Mouse (Mus musculus): ENCODE results near the gene Pih1d1. TPM values are rescaled to one million over a fixed set of nuclear protein-coding genes. Genes with fewer than 3 reads are reported as not detected.

Gene Pih1d1
- total and polyA plus RNA-seq, 3 experiments, result 37.4 to 69.3 (median 50.3) TPM

DNA sequence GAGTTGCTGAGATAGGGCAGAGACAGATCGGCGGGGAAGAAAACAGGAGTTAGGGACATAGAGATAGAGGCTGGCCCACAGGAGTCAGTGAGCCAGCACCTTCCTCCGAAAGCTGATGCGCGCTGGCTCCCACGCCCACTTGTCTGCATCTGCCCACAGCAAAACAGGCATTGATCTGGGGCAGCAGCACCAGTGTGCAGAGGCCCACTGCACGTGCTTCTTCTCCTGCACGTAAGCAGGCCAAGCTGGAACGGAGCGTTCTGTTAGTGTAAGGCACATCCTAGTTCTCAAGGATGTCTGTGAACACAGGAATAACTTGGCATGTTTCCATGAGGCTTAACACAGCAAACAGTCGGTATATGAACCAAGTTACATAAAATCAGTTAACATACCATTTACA is 44.9 kb downstream of the Pih1d1 start:
- Histone ChIP-seq H3K9me3 (replicated peaks; ENCODE audit: low read length) (no peaks in the 10 kb centered on the region), H3K4me2 (ENCODE audit: insufficient read depth, low read depth, poor library complexity, severe bottlenecking) (no peak overlapping the region), H3K27ac (ENCODE audit: insufficient read depth, low read depth) (no peak overlapping the region), H3K79me2 (replicated peaks; ENCODE audit: control insufficient read depth, extremely low read depth, insufficient read depth, poor library complexity, severe bottlenecking) (no peaks in the 10 kb centered on the region), H3K4me3 (replicated peaks in 1 of 3; ENCODE audit: low read depth in 2 of 3, low read length in 2 of 3, poor library complexity in 1 of 3) (no peak overlapping the region), H3K27me3 (replicated peaks) (peaks cover 61% of the 10 kb centered on the region), H3K9ac (ENCODE audit: insufficient read depth, low read depth) (no peak overlapping the region), H3K36me3 (replicated peaks in 1 of 2; ENCODE audit: control insufficient read depth in 1 of 2, insufficient read depth in 1 of 2, low read length in 1 of 2) (no peaks in the 10 kb centered on the region), H3K4me1 (ENCODE audit: control insufficient read depth in 1 of 2, insufficient read depth in 2 of 2) (peaks cover 0 to 17% of the 10 kb centered on the region in 2 experiments; a peak in 2 of 4 replicates)
- dilution Hi-C loops (cut with MboI; ENCODE audit: extremely low pct_ligation_motif_present, extremely low pct_unique_long_range_greater_than_20kb, low sequenced_read_pairs), result no loop called here
- in situ Hi-C loops (cut with MboI; ENCODE audit: low pct_ligation_motif_present, low pct_unique_long_range_greater_than_20kb, low sequenced_read_pairs), result no loop called here
- DNase-seq (ENCODE audit: extremely low read depth), result no peak
- TF ChIP-seq MAZ (IDR thresholded peaks at IDR 0.05; ENCODE audit: low read depth, low read length) (no peak), MAX (IDR thresholded peaks at IDR 0.05; ENCODE audit: low read length) (no peak), CHD1 (IDR thresholded peaks at IDR 0.05; ENCODE audit: low read depth, low read length) (no peak), SIN3A (IDR thresholded peaks at IDR 0.05; ENCODE audit: low read length) (no peak), HCFC1 (IDR thresholded peaks at IDR 0.05; ENCODE audit: low read depth, low read length) (no peak), ZMIZ1 (IDR thresholded peaks at IDR 0.05; ENCODE audit: low read depth, low read length) (no peak), ELF1 (IDR thresholded peaks at IDR 0.05; ENCODE audit: low read depth, low read length) (no peak), JUND (conservative IDR thresholded peaks at IDR 0.05; ENCODE audit: low read depth, low read length) (no peak), MAFK (IDR thresholded peaks at IDR 0.05; ENCODE audit: insufficient replicate concordance, low read length) (no peak), RCOR1 (conservative IDR thresholded peaks at IDR 0.05; ENCODE audit: low read depth, low read length) (no peak), CTCF (conservative IDR thresholded peaks at IDR 0.05 in 1 of 2, IDR thresholded peaks at IDR 0.05 in 1 of 2; ENCODE audit: low read depth in 2 of 2, low read length in 2 of 2) (no peak), MXI1 (IDR thresholded peaks at IDR 0.05; ENCODE audit: low read depth, low read length) (no peak), EP300 (IDR thresholded peaks at IDR 0.05; ENCODE audit: low read length) (no peak), NRF1 (IDR thresholded peaks at IDR 0.05; ENCODE audit: low read depth, low read length) (no peak), GABPA (IDR thresholded peaks at IDR 0.05; ENCODE audit: insufficient replicate concordance, low read depth, low read length) (no peak), RAD21 (IDR thresholded peaks at IDR 0.05; ENCODE audit: low read depth, low read length) (no peak), KAT2A (IDR thresholded peaks at IDR 0.05; ENCODE audit: insufficient replicate concordance, low read length) (no peak), NELFE (IDR thresholded peaks at IDR 0.05; ENCODE audit: low read depth, low read length) (no peak)

GRCm38 (mm10) chr7:45202654-45203053 is 48.6 kb downstream of the Pih1d1 start:
- Histone ChIP-seq H3K4me1 (ENCODE audit: control insufficient read depth in 1 of 2, insufficient read depth in 2 of 2) (peaks cover 2 to 16% of the 10 kb centered on the region in 2 experiments; a peak in 3 of 4 replicates), H3K9ac (ENCODE audit: insufficient read depth, low read depth) (no peak overlapping the region), H3K27ac (ENCODE audit: insufficient read depth, low read depth) (no peak overlapping the region), H3K9me3 (replicated peaks; ENCODE audit: low read length) (peaks cover 9% of the 10 kb centered on the region), H3K4me2 (ENCODE audit: insufficient read depth, low read depth, poor library complexity, severe bottlenecking) (no peak overlapping the region), H3K36me3 (replicated peaks in 1 of 2; ENCODE audit: control insufficient read depth in 1 of 2, insufficient read depth in 1 of 2, low read length in 1 of 2) (no peaks in the 10 kb centered on the region), H3K79me2 (replicated peaks; ENCODE audit: control insufficient read depth, extremely low read depth, insufficient read depth, poor library complexity, severe bottlenecking) (no peaks in the 10 kb centered on the region), H3K27me3 (replicated peaks) (peaks cover 31% of the 10 kb centered on the region), H3K4me3 (replicated peaks in 1 of 3; ENCODE audit: low read depth in 2 of 3, low read length in 2 of 3, poor library complexity in 1 of 3) (no peak overlapping the region)
- dilution Hi-C loops (cut with MboI; ENCODE audit: extremely low pct_ligation_motif_present, extremely low pct_unique_long_range_greater_than_20kb, low sequenced_read_pairs) (no loop called here), in situ Hi-C loops (cut with MboI; ENCODE audit: low pct_ligation_motif_present, low pct_unique_long_range_greater_than_20kb, low sequenced_read_pairs) (no loop called here)
- no peak for DNase-seq (ENCODE audit: extremely low read depth)
- no peak for TF ChIP-seq ETS1 (conservative IDR thresholded peaks at IDR 0.05; ENCODE audit: low read depth, low read length)
- TF ChIP-seq USF2 (conservative IDR thresholded peaks at IDR 0.05; ENCODE audit: low read depth, low read length), result no peak
- TF ChIP-seq ZNF384 (IDR thresholded peaks at IDR 0.05; ENCODE audit: low read depth, low read length), result no peak
- no peak for TF ChIP-seq EP300 (IDR thresholded peaks at IDR 0.05; ENCODE audit: low read length)
- no peak for TF ChIP-seq MXI1 (IDR thresholded peaks at IDR 0.05; ENCODE audit: low read depth, low read length)
- TF ChIP-seq POLR2AphosphoS2 (IDR thresholded peaks at IDR 0.05; ENCODE audit: low read depth, low read length), result no peak
- no peak for TF ChIP-seq JUN (IDR thresholded peaks at IDR 0.05; ENCODE audit: insufficient read depth, low read depth, low read length)
- no peak for TF ChIP-seq CHD2 (IDR thresholded peaks at IDR 0.05; ENCODE audit: low read length)
- no peak for TF ChIP-seq TCF12 (IDR thresholded peaks at IDR 0.05; ENCODE audit: low read depth, low read length)
- no peak for TF ChIP-seq UBTF (IDR thresholded peaks at IDR 0.05; ENCODE audit: low read depth, low read length)
